Mouse (Mus musculus) CD8-positive naive resting alpha-beta T cell, adult 57 days (primary cell): Measurements from ENCODE around the gene Gm5294. TPM values are rescaled to one million over a fixed set of nuclear protein-coding genes. Genes with fewer than 3 reads are reported as not detected.

ENCODE experiments used
- total RNA-seq: library from RNA; stranded (reverse); gene quantifications from one replicate; pipeline ENCODE4 v1.2.4, GENCODE M21; 2023

Gm5294 gene
- total RNA-seq, result not detected

GRCm38 (mm10) chr5:138819780-138820179 is at the start of gene Gm5294:
TSS of gene Gm5294 (plus strand) at chr5:138820080.

Other genes with a start within 250 kb of the Gm5294 start
- 39.0 TPM for gene Zfp68, start 200.3 kb upstream of the Gm5294 start, total RNA-seq
- gene A430033K04Rik, start 197.2 kb upstream of the Gm5294 start, total RNA-seq, result 8.5 TPM
- not detected for gene Fam20c, start 65.6 kb upstream of the Gm5294 start, total RNA-seq
- gene Pdgfa, start 177.3 kb downstream of the Gm5294 start, total RNA-seq, result not detected